Mouse (Mus musculus) kidney, postnatal 0 days (tissue): ENCODE data around the gene Socs5. TPM values are rescaled to one million over a fixed set of nuclear protein-coding genes. Genes with fewer than 3 reads are reported as not detected.

ENCODE experiments used
- ATAC-seq: fragments of 200-750 bp; cut with Nextera tagmentation; replicated peaks from 2 replicates; pipeline ENCODE4 v1.8.0; 2017; ENCODE audit warnings: low read depth, moderate number of reproducible peaks, moderate TSS enrichment, moderate library complexity; ENCODE audit not compliant: low FRiP score
- DNase-seq: peaks from one replicate; pipeline ENCODE4 v3.0.0-alpha.2; 2016; ENCODE audit warnings: low spot score
- H3K27ac ChIP-seq: fragments of 300-500 bp; sonication (generic); 2 replicates; pipeline ENCODE4 v1.5.1; 2014; ENCODE audit warnings: mild to moderate bottlenecking
- H3K27me3 ChIP-seq: fragments of 300-500 bp; sonication (generic); 2 replicates; pipeline ENCODE4 v1.6.1; 2014; ENCODE audit warnings: low read length, mixed read lengths; ENCODE audit not compliant: insufficient read depth
- H3K36me3 ChIP-seq: fragments of 300-500 bp; sonication (generic); 2 replicates; pipeline ENCODE4 v1.6.1; 2014; ENCODE audit warnings: low read length, mixed read lengths; ENCODE audit not compliant: insufficient read depth
- H3K4me1 ChIP-seq: fragments of 300-500 bp; sonication (generic); replicated peaks from 2 replicates; pipeline ENCODE4 v1.6.1; 2014; ENCODE audit warnings: antibody characterized with exemption, low read length, mixed read lengths; ENCODE audit not compliant: insufficient read depth
- H3K4me2 ChIP-seq: fragments of 300-500 bp; sonication (generic); 2 replicates; pipeline ENCODE4 v1.6.1; 2014; ENCODE audit warnings: mild to moderate bottlenecking, low read length, moderate library complexity, mixed read lengths
- H3K4me3 ChIP-seq: fragments of 300-500 bp; sonication (generic); replicated peaks from 2 replicates; pipeline ENCODE4 v1.5.1; 2014; ENCODE audit warnings: low read depth, low read length
- H3K9ac ChIP-seq: fragments of 300-500 bp; sonication (generic); 2 replicates; pipeline ENCODE4 v1.6.1; 2014; ENCODE audit warnings: low read depth, low read length
- H3K9me3 ChIP-seq: fragments of 300-500 bp; sonication (generic); replicated peaks from 2 replicates; pipeline ENCODE4 v1.6.1; 2016; ENCODE audit warnings: low read length, inconsistent platforms, mixed read lengths
- CTCF ChIP-seq: IDR thresholded peaks from 2 replicates; pipeline ENCODE4 v1.5.1; 2016; ENCODE audit warnings: antibody characterized with exemption, low read depth, mild to moderate bottlenecking, moderate library complexity
- WGBS: fragments of 180-500 bp; shearing (Covaris S2); extraction: QIAGEN DNeasy Blood & Tissue Kit; methylation state at CpG from one replicate; pipeline ENCODE4 v1.1.7; 2014; 5-methylcytosine and 5-hydroxymethylcytosine counted together
- polyA plus RNA-seq: library from polyadenylated mRNA; unstranded; fragments of >200 nt; fragmentation: Nextera tagmentation; extraction: Ambion mirVana; gene quantifications from 2 replicates; pipeline ENCODE4 v1.2.1, GENCODE M21; 2015

The Socs5 gene
- polyA plus RNA-seq, 1 experiment from 2014 or later, result 15.7 TPM

DNA sequence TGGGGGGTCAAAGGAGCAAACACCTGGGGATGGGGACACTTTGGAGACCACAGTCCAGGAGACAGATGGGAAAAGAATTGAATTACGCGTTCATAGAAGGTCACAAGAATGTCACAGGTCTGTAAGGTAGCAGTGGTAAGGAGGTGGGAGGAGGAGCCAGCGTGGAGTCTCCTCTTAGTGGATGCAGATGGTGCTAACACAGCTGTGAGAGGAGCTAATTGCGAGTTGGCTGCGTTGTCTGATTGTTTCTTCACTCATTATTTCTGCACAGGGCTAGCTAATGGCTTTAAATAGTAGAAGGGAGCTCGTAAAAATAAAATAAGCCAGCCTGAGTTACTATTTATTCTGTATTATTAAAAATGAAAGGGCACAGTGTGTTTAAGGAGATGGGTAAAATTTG, 8.1 kb downstream of the Socs5 start:
- Histone ChIP-seq H3K4me3 (no peak overlapping the region), H3K9ac (no peak overlapping the region), H3K4me1 (no peaks in the 10 kb centered on the region), H3K4me2 (no peak overlapping the region), H3K9me3 (no peaks in the 10 kb centered on the region), H3K36me3 (no peaks in the 10 kb centered on the region), H3K27me3 (no peaks in the 10 kb centered on the region), H3K27ac (no peak overlapping the region)
- 55% methylated on average over 6 of the region's 6 CpGs for WGBS
- DNase-seq (no peak), ATAC-seq (no peak)
- TF ChIP-seq CTCF, result no peak

DNA sequence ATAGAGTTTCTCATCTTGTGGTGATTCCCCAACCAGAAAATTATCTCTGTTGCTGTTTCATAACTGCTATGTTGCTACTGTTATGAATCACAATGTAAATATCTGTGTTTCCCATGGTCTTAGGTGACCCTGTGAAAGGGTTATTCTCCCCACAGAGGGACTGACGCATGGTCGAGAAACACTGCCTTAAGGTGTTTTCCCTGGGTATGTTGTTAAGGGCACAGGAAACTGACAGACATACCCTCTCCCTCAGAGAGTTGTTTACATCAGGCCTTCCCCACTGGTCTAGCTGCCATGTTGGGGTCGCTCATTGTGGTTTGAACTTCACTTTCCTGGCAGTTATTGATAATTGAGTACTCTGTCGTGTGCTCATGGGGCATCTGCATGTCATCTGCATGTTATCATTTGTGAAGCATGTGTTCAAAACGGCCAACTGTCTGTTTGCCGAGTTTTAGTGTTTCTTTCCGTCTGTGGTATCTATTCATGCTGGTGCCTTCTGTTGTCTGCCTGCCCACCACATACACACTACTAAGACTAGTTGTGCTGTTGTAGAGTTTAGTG, 11.6 kb downstream of the Socs5 start:
- no peak for ATAC-seq
- H3K27ac ChIP-seq, result no peak overlapping the region
- no peak for DNase-seq
- no peaks in the 10 kb centered on the region for H3K4me1 ChIP-seq
- no peaks in the 10 kb centered on the region for H3K9me3 ChIP-seq
- 87% methylated on average over 7 of the region's 7 CpGs for WGBS
- no peak overlapping the region for H3K9ac ChIP-seq
- TF ChIP-seq CTCF, result no peak
- H3K4me2 ChIP-seq, result no peak overlapping the region
- no peaks in the 10 kb centered on the region for H3K27me3 ChIP-seq
- H3K36me3 ChIP-seq, result no peaks in the 10 kb centered on the region
- H3K4me3 ChIP-seq, result no peak overlapping the region

DNA sequence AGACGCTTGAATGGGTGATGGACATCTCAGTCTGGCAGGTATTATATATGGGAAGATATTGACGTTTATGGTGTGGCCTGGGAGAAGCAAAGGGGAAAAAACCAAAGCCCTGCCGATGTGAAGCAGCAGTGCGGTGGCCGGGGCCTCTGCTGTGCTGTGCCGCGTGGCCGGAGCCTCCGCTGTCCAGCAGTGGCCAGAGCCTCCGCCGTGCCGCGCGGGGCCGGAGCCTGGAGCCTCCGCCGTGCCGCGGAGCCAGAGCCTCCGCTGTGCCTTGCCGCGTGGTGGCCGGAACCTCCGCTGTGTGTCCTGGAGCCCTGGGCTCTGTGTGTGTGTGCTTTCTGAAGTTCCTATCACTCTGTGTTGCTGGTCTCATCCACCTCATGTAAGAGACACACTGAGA, 17.9 kb downstream of the Socs5 start:
- H3K9ac ChIP-seq, result no peak overlapping the region
- H3K4me2 ChIP-seq, result peak overlapping the region; percentile 44
- no peak overlapping the region for H3K27ac ChIP-seq
- H3K27me3 ChIP-seq, result no peaks in the 10 kb centered on the region
- no peaks in the 10 kb centered on the region for H3K9me3 ChIP-seq
- peak overlapping the region; percentile 6; the same call in 1 of the 2 replicates for H3K4me3 ChIP-seq
- WGBS, result 48% methylated on average over 24 of the region's 24 CpGs
- no peaks in the 10 kb centered on the region for H3K4me1 ChIP-seq
- peak; percentile 57 for ATAC-seq
- TF ChIP-seq CTCF, result no peak
- H3K36me3 ChIP-seq, result peaks cover 10% of the 10 kb centered on the region; the same call in 1 of the 2 replicates
- peak; percentile 43 for DNase-seq

DNA sequence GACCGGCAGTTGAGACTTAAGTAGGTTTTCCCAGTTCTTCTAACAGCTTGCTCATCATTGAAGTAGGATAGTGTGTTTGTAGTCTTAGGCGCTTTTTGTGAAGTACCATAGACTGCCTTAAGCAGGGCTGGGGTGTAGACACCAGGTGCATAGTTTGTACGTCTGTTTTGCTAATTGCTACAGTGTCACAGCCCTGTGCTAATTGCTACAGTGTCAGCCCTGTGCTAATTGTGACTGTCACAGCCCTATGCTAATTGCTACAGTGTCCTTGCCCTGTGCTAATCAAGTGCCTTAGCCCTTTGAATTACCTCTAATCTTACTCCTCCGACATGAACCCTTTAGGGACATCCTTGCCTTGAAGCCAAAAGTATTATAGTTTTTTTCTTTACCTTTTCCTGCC, 24.8 kb downstream of the Socs5 start:
- H3K36me3 ChIP-seq, result peaks cover 15% of the 10 kb centered on the region; the same call in 1 of the 2 replicates
- no peak overlapping the region for H3K27ac ChIP-seq
- 80% methylated on average over 4 of the region's 4 CpGs for WGBS
- TF ChIP-seq CTCF, result no peak
- no peaks in the 10 kb centered on the region for H3K27me3 ChIP-seq
- H3K9ac ChIP-seq, result no peak overlapping the region
- no peak overlapping the region for H3K4me3 ChIP-seq
- H3K9me3 ChIP-seq, result no peaks in the 10 kb centered on the region
- H3K4me2 ChIP-seq, result no peak overlapping the region
- no peaks in the 10 kb centered on the region for H3K4me1 ChIP-seq
- ATAC-seq, result no peak
- DNase-seq, result no peak

DNA sequence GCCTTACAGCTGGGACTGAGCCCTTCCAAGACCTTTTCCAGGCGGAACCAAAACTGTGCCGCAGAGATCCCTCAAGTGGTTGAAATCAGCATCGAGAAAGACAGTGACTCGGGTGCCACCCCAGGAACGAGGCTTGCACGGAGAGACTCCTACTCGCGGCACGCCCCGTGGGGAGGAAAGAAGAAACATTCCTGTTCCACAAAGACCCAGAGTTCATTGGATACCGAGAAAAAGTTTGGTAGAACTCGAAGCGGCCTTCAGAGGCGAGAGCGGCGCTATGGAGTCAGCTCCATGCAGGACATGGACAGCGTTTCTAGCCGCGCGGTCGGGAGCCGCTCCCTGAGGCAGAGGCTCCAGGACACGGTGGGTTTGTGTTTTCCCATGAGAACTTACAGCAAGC, 26.3 kb downstream of the Socs5 start:
- ATAC-seq, result no peak

DNA sequence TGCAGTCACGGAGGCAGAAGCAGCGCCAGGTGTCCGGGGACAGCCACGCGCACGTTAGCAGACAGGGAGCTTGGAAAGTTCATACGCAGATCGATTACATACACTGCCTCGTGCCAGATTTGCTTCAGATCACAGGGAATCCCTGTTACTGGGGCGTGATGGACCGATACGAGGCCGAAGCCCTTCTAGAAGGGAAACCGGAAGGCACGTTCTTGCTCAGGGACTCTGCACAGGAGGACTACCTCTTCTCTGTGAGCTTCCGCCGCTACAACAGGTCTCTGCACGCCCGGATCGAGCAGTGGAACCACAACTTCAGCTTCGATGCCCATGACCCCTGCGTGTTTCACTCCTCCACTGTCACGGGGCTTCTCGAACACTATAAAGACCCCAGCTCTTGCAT, 27.2 kb downstream of the Socs5 start:
- Histone ChIP-seq H3K9me3 (no peaks in the 10 kb centered on the region), H3K4me1 (no peaks in the 10 kb centered on the region), H3K4me2 (no peak overlapping the region), H3K27ac (no peak overlapping the region), H3K4me3 (no peak overlapping the region), H3K36me3 (peaks cover 15% of the 10 kb centered on the region; the same call in 1 of the 2 replicates), H3K9ac (no peak overlapping the region), H3K27me3 (no peaks in the 10 kb centered on the region)
- DNase-seq (no peak), ATAC-seq (no peak)
- no peak for TF ChIP-seq CTCF
- 80% methylated on average over 24 of the region's 24 CpGs for WGBS

More for the DNA sequence above, 26.3 kb downstream of the Socs5 start:
- H3K4me2 ChIP-seq, result no peak overlapping the region
- no peaks in the 10 kb centered on the region for H3K4me1 ChIP-seq
- no peak overlapping the region for H3K27ac ChIP-seq
- DNase-seq, result peak; percentile 41
- no peaks in the 10 kb centered on the region for H3K27me3 ChIP-seq
- H3K36me3 ChIP-seq, result peaks cover 15% of the 10 kb centered on the region; the same call in 1 of the 2 replicates
- no peaks in the 10 kb centered on the region for H3K9me3 ChIP-seq
- no peak overlapping the region for H3K9ac ChIP-seq
- TF ChIP-seq CTCF, result peak; percentile 27; the same call in 1 of the 2 replicates
- H3K4me3 ChIP-seq, result no peak overlapping the region
- 78% methylated on average over 23 of the region's 23 CpGs for WGBS

DNA sequence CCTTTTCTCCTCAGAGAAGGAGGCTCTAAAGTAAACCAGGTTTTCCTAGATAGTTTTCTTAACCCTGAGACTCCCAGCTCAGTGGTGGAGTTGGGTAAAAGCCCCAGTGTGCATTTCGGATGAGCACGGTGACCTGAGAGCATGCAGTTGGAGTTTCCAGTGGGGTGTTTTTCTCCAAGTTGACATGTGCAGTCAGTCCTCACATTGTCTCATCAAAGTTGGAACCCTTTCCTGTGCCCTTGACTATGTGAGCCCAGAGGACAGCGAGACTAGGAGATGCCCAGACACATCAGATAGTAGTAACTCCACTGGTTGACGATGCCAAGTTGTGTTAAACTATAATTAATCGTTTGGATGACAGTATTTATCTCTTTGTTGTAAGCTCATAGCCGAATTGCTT, 28.3 kb downstream of the Socs5 start:
- no peak for TF ChIP-seq CTCF
- Histone ChIP-seq H3K27ac (no peak overlapping the region), H3K4me1 (no peaks in the 10 kb centered on the region), H3K36me3 (peaks cover 15% of the 10 kb centered on the region; the same call in 1 of the 2 replicates), H3K27me3 (no peaks in the 10 kb centered on the region), H3K9me3 (no peaks in the 10 kb centered on the region), H3K9ac (no peak overlapping the region), H3K4me3 (no peak overlapping the region), H3K4me2 (no peak overlapping the region)
- WGBS, result 80% methylated on average over 6 of the region's 6 CpGs
- ATAC-seq, result no peak
- DNase-seq, result no peak
